Mouse (Mus musculus): ENCODE data around the gene Csk. TPM values are rescaled to one million over a fixed set of nuclear protein-coding genes. Genes with fewer than 3 reads are reported as not detected.

The Csk gene
- polyA plus RNA-seq, 1 experiment from 2014 or later = 38.2 TPM

GRCm38 (mm10) chr9:57652855-57653254, 576 bp downstream of the Csk start:
- H3K9me3 ChIP-seq (replicated peaks; ENCODE audit: control insufficient read depth, low read length, poor library complexity, severe bottlenecking) = no peaks in the 10 kb centered on the region
- H3K9ac ChIP-seq (ENCODE audit: low read depth, low read length) = no peak overlapping the region
- no peaks in the 10 kb centered on the region for H3K27me3 ChIP-seq (ENCODE audit: control insufficient read depth, insufficient read depth, low read depth, low read length)
- H3K27ac ChIP-seq (ENCODE audit: low read length) = no peak overlapping the region
- peaks cover 3% of the 10 kb centered on the region; the same call in 1 of the 2 replicates for H3K4me1 ChIP-seq (ENCODE audit: control insufficient read depth, insufficient read depth, low read length)
- no peak overlapping the region for H3K4me2 ChIP-seq (ENCODE audit: low read length)
- H3K36me3 ChIP-seq (ENCODE audit: control insufficient read depth, insufficient read depth, low read length) = no peaks in the 10 kb centered on the region
- no peak overlapping the region for H3K4me3 ChIP-seq (ENCODE audit: low read depth, low read length)
- WGBS = 8% methylated on average over 3 of the region's 3 CpGs
- ATAC-seq = no peak

GRCm38 (mm10) chr9:57652351-57652750, 1.1 kb downstream of the Csk start:
- H3K27ac ChIP-seq (ENCODE audit: low read length) = no peak overlapping the region
- no peak overlapping the region for H3K4me2 ChIP-seq (ENCODE audit: low read length)
- WGBS = 60% methylated on average over 9 of the region's 9 CpGs
- H3K36me3 ChIP-seq (ENCODE audit: control insufficient read depth, insufficient read depth, low read length) = no peaks in the 10 kb centered on the region
- no peak for ATAC-seq
- no peaks in the 10 kb centered on the region for H3K27me3 ChIP-seq (ENCODE audit: control insufficient read depth, insufficient read depth, low read depth, low read length)
- H3K4me1 ChIP-seq (ENCODE audit: control insufficient read depth, insufficient read depth, low read length) = peaks cover 3% of the 10 kb centered on the region; the same call in 1 of the 2 replicates
- no peak overlapping the region for H3K9ac ChIP-seq (ENCODE audit: low read depth, low read length)
- H3K9me3 ChIP-seq (replicated peaks; ENCODE audit: control insufficient read depth, low read length, poor library complexity, severe bottlenecking) = no peaks in the 10 kb centered on the region
- no peak overlapping the region for H3K4me3 ChIP-seq (ENCODE audit: low read depth, low read length)

- no peak overlapping the region for H3K4me3 ChIP-seq (ENCODE audit: low read depth, low read length)
- WGBS = 36% methylated on average over 6 of the region's 6 CpGs
- no peaks in the 10 kb centered on the region for H3K36me3 ChIP-seq (ENCODE audit: control insufficient read depth, insufficient read depth, low read length)
- H3K27me3 ChIP-seq (ENCODE audit: control insufficient read depth, insufficient read depth, low read depth, low read length) = no peaks in the 10 kb centered on the region
- no peak overlapping the region for H3K27ac ChIP-seq (ENCODE audit: low read length)
- ATAC-seq = no peak
- no peaks in the 10 kb centered on the region for H3K9me3 ChIP-seq (replicated peaks; ENCODE audit: control insufficient read depth, low read length, poor library complexity, severe bottlenecking)
- H3K4me1 ChIP-seq (ENCODE audit: control insufficient read depth, insufficient read depth, low read length) = peaks cover under 1% of the 10 kb centered on the region
- no peak overlapping the region for H3K9ac ChIP-seq (ENCODE audit: low read depth, low read length)
- no peak overlapping the region for H3K4me2 ChIP-seq (ENCODE audit: low read length)
These were observed 2.6 kb downstream of the Csk start for GRCm38 (mm10) chr9:57650786-57651311.

GRCm38 (mm10) chr9:57650130-57650785, 3.2 kb downstream of the Csk start:
- 93% methylated on average over 6 of the region's 6 CpGs for WGBS
- Histone ChIP-seq H3K4me1 (ENCODE audit: control insufficient read depth, insufficient read depth, low read length) (no peaks in the 10 kb centered on the region; the same call in 1 of the 2 replicates), H3K27ac (ENCODE audit: low read length) (no peak overlapping the region), H3K36me3 (ENCODE audit: control insufficient read depth, insufficient read depth, low read length) (no peaks in the 10 kb centered on the region), H3K4me2 (ENCODE audit: low read length) (no peak overlapping the region), H3K4me3 (ENCODE audit: low read depth, low read length) (no peak overlapping the region), H3K27me3 (ENCODE audit: control insufficient read depth, insufficient read depth, low read depth, low read length) (no peaks in the 10 kb centered on the region), H3K9me3 (replicated peaks; ENCODE audit: control insufficient read depth, low read length, poor library complexity, severe bottlenecking) (no peaks in the 10 kb centered on the region), H3K9ac (ENCODE audit: low read depth, low read length) (no peak overlapping the region)
- ATAC-seq = no peak

GRCm38 (mm10) chr9:57647286-57648108, 5.9 kb downstream of the Csk start:
- Histone ChIP-seq H3K4me2 (ENCODE audit: low read length) (no peak overlapping the region), H3K4me1 (ENCODE audit: control insufficient read depth, insufficient read depth, low read length) (peaks cover 17% of the 10 kb centered on the region), H3K4me3 (ENCODE audit: low read depth, low read length) (no peak overlapping the region), H3K9ac (ENCODE audit: low read depth, low read length) (no peak overlapping the region), H3K27me3 (ENCODE audit: control insufficient read depth, insufficient read depth, low read depth, low read length) (no peaks in the 10 kb centered on the region), H3K36me3 (ENCODE audit: control insufficient read depth, insufficient read depth, low read length) (no peaks in the 10 kb centered on the region; the same call in 1 of the 2 replicates), H3K27ac (ENCODE audit: low read length) (no peak overlapping the region), H3K9me3 (replicated peaks; ENCODE audit: control insufficient read depth, low read length, poor library complexity, severe bottlenecking) (no peaks in the 10 kb centered on the region)
- ATAC-seq = no peak
- WGBS = 79% methylated on average over 4 of the region's 4 CpGs

- H3K4me1 ChIP-seq (ENCODE audit: control insufficient read depth, insufficient read depth, low read length) = peaks cover 26% of the 10 kb centered on the region
- no peak overlapping the region for H3K27ac ChIP-seq (ENCODE audit: low read length)
- no peak overlapping the region for H3K4me2 ChIP-seq (ENCODE audit: low read length)
- H3K36me3 ChIP-seq (ENCODE audit: control insufficient read depth, insufficient read depth, low read length) = no peaks in the 10 kb centered on the region; the same call in 1 of the 2 replicates
- no peaks in the 10 kb centered on the region for H3K9me3 ChIP-seq (replicated peaks; ENCODE audit: control insufficient read depth, low read length, poor library complexity, severe bottlenecking)
- no peaks in the 10 kb centered on the region for H3K27me3 ChIP-seq (ENCODE audit: control insufficient read depth, insufficient read depth, low read depth, low read length)
- no peak overlapping the region for H3K4me3 ChIP-seq (ENCODE audit: low read depth, low read length)
- 71% methylated on average over 12 of the region's 12 CpGs for WGBS
- H3K9ac ChIP-seq (ENCODE audit: low read depth, low read length) = no peak overlapping the region
- no peak for ATAC-seq
These were observed 6.8 kb downstream of the Csk start for GRCm38 (mm10) chr9:57646551-57647103.

- Histone ChIP-seq H3K27ac (ENCODE audit: low read length) (peak overlapping the region; percentile 93), H3K36me3 (ENCODE audit: control insufficient read depth, insufficient read depth, low read length) (no peaks in the 10 kb centered on the region; the same call in 1 of the 2 replicates), H3K27me3 (ENCODE audit: control insufficient read depth, insufficient read depth, low read depth, low read length) (no peaks in the 10 kb centered on the region), H3K9me3 (replicated peaks; ENCODE audit: control insufficient read depth, low read length, poor library complexity, severe bottlenecking) (no peaks in the 10 kb centered on the region), H3K4me3 (ENCODE audit: low read depth, low read length) (peak overlapping the region; percentile 94), H3K9ac (ENCODE audit: low read depth, low read length) (peak overlapping the region; percentile 100), H3K4me2 (ENCODE audit: low read length) (peak overlapping the region; percentile 88), H3K4me1 (ENCODE audit: control insufficient read depth, insufficient read depth, low read length) (peaks cover 40% of the 10 kb centered on the region)
- ATAC-seq = peak; percentile 90
- WGBS = under 1% methylated on average over 63 of the region's 85 CpGs
These were observed 8.2 kb downstream of the Csk start for GRCm38 (mm10) chr9:57644944-57645893.

- Histone ChIP-seq H3K9ac (ENCODE audit: low read depth, low read length) (peak overlapping the region; percentile 100), H3K27me3 (ENCODE audit: control insufficient read depth, insufficient read depth, low read depth, low read length) (no peaks in the 10 kb centered on the region), H3K4me2 (ENCODE audit: low read length) (peak overlapping the region; percentile 88), H3K36me3 (ENCODE audit: control insufficient read depth, insufficient read depth, low read length) (no peaks in the 10 kb centered on the region; the same call in 1 of the 2 replicates), H3K27ac (ENCODE audit: low read length) (peak overlapping the region; percentile 93), H3K9me3 (replicated peaks; ENCODE audit: control insufficient read depth, low read length, poor library complexity, severe bottlenecking) (no peaks in the 10 kb centered on the region), H3K4me1 (ENCODE audit: control insufficient read depth, insufficient read depth, low read length) (peaks cover 48% of the 10 kb centered on the region), H3K4me3 (ENCODE audit: low read depth, low read length) (peak overlapping the region; percentile 94)
- WGBS = under 1% methylated on average over 18 of the region's 18 CpGs
- peak; percentile 32 for ATAC-seq
These were observed 8.9 kb downstream of the Csk start for GRCm38 (mm10) chr9:57644442-57644943.
